Mouse (Mus musculus) hindbrain, postnatal 0 days (tissue): ENCODE measurements at regions not wholly inside any gene's neighbourhood (a gene's known extent, or its start where the extent isn't known, plus 50 kb on each side); places are given as distances from the start of the nearest gene placed in this dataset.

ENCODE experiments used
- ATAC-seq: fragments of 200-750 bp; cut with Nextera tagmentation; 2 replicates; pipeline ENCODE4 v1.8.0; 2017; ENCODE audit warnings: mild to moderate bottlenecking, moderate TSS enrichment, moderate library complexity
- DNase-seq: peaks from one replicate; pipeline ENCODE4 v3.0.0-alpha.2; 2015; ENCODE audit warnings: low spot score
- H3K27ac ChIP-seq: fragments of 300-500 bp; sonication (generic); 2 replicates; pipeline ENCODE4 v1.5.1; 2014; ENCODE audit warnings: mild to moderate bottlenecking
- H3K27me3 ChIP-seq: fragments of 300-500 bp; sonication (generic); 2 replicates; pipeline ENCODE4 v1.6.1; 2014; ENCODE audit warnings: low read length, mixed read lengths; ENCODE audit not compliant: insufficient read depth
- H3K36me3 ChIP-seq: fragments of 300-500 bp; sonication (generic); 2 replicates; pipeline ENCODE4 v1.6.1; 2014; ENCODE audit warnings: low read length, mixed read lengths; ENCODE audit not compliant: insufficient read depth
- H3K4me1 ChIP-seq: fragments of 300-500 bp; sonication (generic); 2 replicates; pipeline ENCODE4 v1.6.1; 2014; ENCODE audit warnings: antibody characterized with exemption, low read length, mixed read lengths; ENCODE audit not compliant: insufficient read depth
- H3K4me2 ChIP-seq: fragments of 300-500 bp; sonication (generic); 2 replicates; pipeline ENCODE4 v1.6.1; 2014; ENCODE audit warnings: low read depth, mild to moderate bottlenecking, low read length, moderate library complexity, mixed read lengths
- H3K4me3 ChIP-seq: fragments of 300-500 bp; sonication (generic); 2 replicates; pipeline ENCODE4 v1.5.1; 2014; ENCODE audit warnings: low read length
- H3K9ac ChIP-seq: fragments of 300-500 bp; sonication (generic); replicated peaks from 2 replicates; pipeline ENCODE4 v1.6.1; 2014; ENCODE audit warnings: mild to moderate bottlenecking, low read length, moderate library complexity, mixed read lengths
- H3K9me3 ChIP-seq: fragments of 300-500 bp; sonication (generic); 2 replicates; pipeline ENCODE4 v1.6.1; 2016; ENCODE audit warnings: low read length, mixed read lengths
- CTCF ChIP-seq: IDR thresholded peaks from 2 replicates; pipeline ENCODE4 v1.5.1; 2016; ENCODE audit warnings: antibody characterized with exemption, control low read depth, low read depth
- WGBS: fragments of 180-500 bp; shearing (Covaris S2); extraction: QIAGEN DNeasy Blood & Tissue Kit; methylation state at CpG from one replicate; pipeline ENCODE4 v1.1.7; 2014; 5-methylcytosine and 5-hydroxymethylcytosine counted together

GRCm38 (mm10) chr13:115541167-115541566 is 439.4 kb upstream of the Itga1 start:
- TF ChIP-seq CTCF = no peak
- Histone ChIP-seq H3K4me1 (no peaks in the 10 kb centered on the region), H3K27me3 (no peaks in the 10 kb centered on the region), H3K4me3 (no peak overlapping the region), H3K36me3 (no peaks in the 10 kb centered on the region), H3K9ac (no peak overlapping the region), H3K4me2 (no peak overlapping the region), H3K9me3 (no peaks in the 10 kb centered on the region), H3K27ac (no peak overlapping the region)
- WGBS = 75% methylated on average over 3 of the region's 3 CpGs
- DNase-seq (no peak), ATAC-seq (no peak)

GRCm38 (mm10) chr13:115535900-115536299 is 434.1 kb upstream of the Itga1 start:
- no peak for DNase-seq
- Histone ChIP-seq H3K4me3 (no peak overlapping the region), H3K4me2 (no peak overlapping the region), H3K9ac (no peak overlapping the region), H3K36me3 (no peaks in the 10 kb centered on the region), H3K27me3 (no peaks in the 10 kb centered on the region), H3K4me1 (no peaks in the 10 kb centered on the region), H3K9me3 (no peaks in the 10 kb centered on the region), H3K27ac (no peak overlapping the region)
- no peak for ATAC-seq
- 83% methylated on average over 3 of the region's 3 CpGs for WGBS
- TF ChIP-seq CTCF = no peak

GRCm38 (mm10) chr13:115513914-115514313 is 412.1 kb upstream of the Itga1 start:
- H3K9ac ChIP-seq = no peak overlapping the region
- 28% methylated on average over 8 of the region's 8 CpGs for WGBS
- H3K4me2 ChIP-seq = no peak overlapping the region
- no peak for TF ChIP-seq CTCF
- H3K36me3 ChIP-seq = no peaks in the 10 kb centered on the region
- no peak overlapping the region for H3K27ac ChIP-seq
- no peaks in the 10 kb centered on the region for H3K9me3 ChIP-seq
- peak; percentile 12 for DNase-seq
- H3K27me3 ChIP-seq = no peaks in the 10 kb centered on the region
- H3K4me1 ChIP-seq = no peaks in the 10 kb centered on the region
- H3K4me3 ChIP-seq = no peak overlapping the region
- ATAC-seq = no peak

GRCm38 (mm10) chr13:115512214-115512613 is 410.4 kb upstream of the Itga1 start:
- no peak overlapping the region for H3K4me3 ChIP-seq
- DNase-seq = no peak
- no peak overlapping the region for H3K4me2 ChIP-seq
- no peaks in the 10 kb centered on the region for H3K4me1 ChIP-seq
- H3K27me3 ChIP-seq = no peaks in the 10 kb centered on the region
- H3K36me3 ChIP-seq = no peaks in the 10 kb centered on the region
- ATAC-seq = no peak
- H3K27ac ChIP-seq = no peak overlapping the region
- no peaks in the 10 kb centered on the region for H3K9me3 ChIP-seq
- no peak overlapping the region for H3K9ac ChIP-seq
- no peak for TF ChIP-seq CTCF

GRCm38 (mm10) chr13:115508646-115509045 is 406.9 kb upstream of the Itga1 start:
- DNase-seq = peak; percentile 19
- no peak for ATAC-seq
- no peak overlapping the region for H3K27ac ChIP-seq
- no peak overlapping the region for H3K4me2 ChIP-seq
- no peaks in the 10 kb centered on the region for H3K27me3 ChIP-seq
- H3K4me1 ChIP-seq = no peaks in the 10 kb centered on the region
- no peaks in the 10 kb centered on the region for H3K36me3 ChIP-seq
- H3K9ac ChIP-seq = no peak overlapping the region
- TF ChIP-seq CTCF = no peak
- H3K4me3 ChIP-seq = no peak overlapping the region
- 0 out of 2 replicates have a peak, but pooled peaks cover 3% of the 10 kb centered on the region for H3K9me3 ChIP-seq
- 20% methylated on average over 3 of the region's 3 CpGs for WGBS

GRCm38 (mm10) chr13:115494399-115494798 is 392.6 kb upstream of the Itga1 start:
- H3K27ac ChIP-seq = no peak overlapping the region
- no peaks in the 10 kb centered on the region for H3K4me1 ChIP-seq
- no peaks in the 10 kb centered on the region for H3K9me3 ChIP-seq
- DNase-seq = no peak
- ATAC-seq = no peak
- no peak overlapping the region for H3K9ac ChIP-seq
- H3K27me3 ChIP-seq = no peaks in the 10 kb centered on the region
- no peak for TF ChIP-seq CTCF
- no peaks in the 10 kb centered on the region for H3K36me3 ChIP-seq
- 58% methylated on average over 4 of the region's 4 CpGs for WGBS
- no peak overlapping the region for H3K4me2 ChIP-seq
- no peak overlapping the region for H3K4me3 ChIP-seq

GRCm38 (mm10) chr13:115475861-115476260 is 374.1 kb upstream of the Itga1 start:
- Histone ChIP-seq H3K9me3 (no peaks in the 10 kb centered on the region), H3K4me3 (no peak overlapping the region), H3K27ac (no peak overlapping the region), H3K9ac (no peak overlapping the region), H3K27me3 (no peaks in the 10 kb centered on the region), H3K36me3 (no peaks in the 10 kb centered on the region), H3K4me2 (no peak overlapping the region), H3K4me1 (no peaks in the 10 kb centered on the region)
- DNase-seq (no peak), ATAC-seq (no peak)
- no peak for TF ChIP-seq CTCF
- WGBS = 58% methylated on average over 2 of the region's 2 CpGs

GRCm38 (mm10) chr13:115465689-115466088 is 363.9 kb upstream of the Itga1 start:
- H3K27ac ChIP-seq = no peak overlapping the region
- no peak overlapping the region for H3K4me3 ChIP-seq
- no peak overlapping the region for H3K9ac ChIP-seq
- no peaks in the 10 kb centered on the region for H3K4me1 ChIP-seq
- ATAC-seq (no peak), DNase-seq (no peak)
- TF ChIP-seq CTCF = no peak
- no peaks in the 10 kb centered on the region for H3K9me3 ChIP-seq
- no peaks in the 10 kb centered on the region for H3K27me3 ChIP-seq
- H3K36me3 ChIP-seq = no peaks in the 10 kb centered on the region
- WGBS = 81% methylated on average over 6 of the region's 6 CpGs
- H3K4me2 ChIP-seq = no peak overlapping the region
